Mouse (Mus musculus) mouse embryonic stem cell (cell line): ENCODE results near the gene Diras2.

Experiments
- in situ Hi-C, 2 experiments: fragments of 300-500 bp; cut with MboI; formaldehyde crosslinking; loops; 1 replicate in 1 of 2; 3 replicates in 1 of 2; pipeline ENCODE4 v1.14.3; 2019 to 2020; ENCODE audit warnings: low sequenced_read_pairs in 2 of 2, low pct_unique_long_range_greater_than_20kb in 1 of 2, mixed read lengths in 1 of 2; ENCODE audit not compliant: unreplicated experiment in 1 of 2

Gene Diras2

GRCm38 (mm10) chr13:52488821-52489220 is 42.3 kb downstream of the Diras2 start:
- in situ Hi-C loops = loop anchor here in 1 of 2 experiments (25.0 kb wide), 1 partner anchor 227 kb away; no protein-coding TSS in a partner anchor

GRCm38 (mm10) chr13:52484064-52484463 is 47.0 kb downstream of the Diras2 start:
- in situ Hi-C loops = loop anchor here in 1 of 2 experiments (25.0 kb wide), 1 partner anchor 222 kb away; no protein-coding TSS in a partner anchor

- in situ Hi-C loops = loop anchor here in 1 of 2 experiments (25.0 kb wide), 1 partner anchor 219 kb away; no protein-coding TSS in a partner anchor
Observed at GRCm38 (mm10) chr13:52481786-52482185, 49.3 kb downstream of the Diras2 start.

GRCm38 (mm10) chr13:52479146-52479545 is 51.9 kb downstream of the Diras2 start:
- in situ Hi-C loops = loop anchor here in 1 of 2 experiments (25.0 kb wide), 1 partner anchor 217 kb away; no protein-coding TSS in a partner anchor

GRCm38 (mm10) chr13:52476998-52477601 is 54.0 kb downstream of the Diras2 start:
- in situ Hi-C loops = loop anchor here in 1 of 2 experiments (25.0 kb wide), 1 partner anchor 215 kb away; no protein-coding TSS in a partner anchor

- in situ Hi-C loops = loop anchor here in 1 of 2 experiments (25.0 kb wide), 1 partner anchor 214 kb away; no protein-coding TSS in a partner anchor
Observed at GRCm38 (mm10) chr13:52476222-52476621, 54.9 kb downstream of the Diras2 start.

GRCm38 (mm10) chr13:52475264-52475663 is 55.8 kb downstream of the Diras2 start:
- in situ Hi-C loops = loop anchor here in 1 of 2 experiments (25.0 kb wide), 1 partner anchor 213 kb away; no protein-coding TSS in a partner anchor

GRCm38 (mm10) chr13:52474807-52475206 is 56.3 kb downstream of the Diras2 start:
- in situ Hi-C loops = loop anchor here in 1 of 2 experiments (25.0 kb wide), 2 partner anchors 213 to 638 kb away; partner anchors contain the start of gene Gadd45g

- in situ Hi-C loops = loop anchor here in 1 of 2 experiments (25.0 kb wide), 1 partner anchor 633 kb away; the partner anchor contains the start of gene Gadd45g
Observed at GRCm38 (mm10) chr13:52469795-52470690, 61.0 kb downstream of the Diras2 start.

GRCm38 (mm10) chr13:52465141-52465540 is 65.9 kb downstream of the Diras2 start:
- in situ Hi-C loops = loop anchor here in 1 of 2 experiments (25.0 kb wide), 1 partner anchor 628 kb away; the partner anchor contains the start of gene Gadd45g

GRCm38 (mm10) chr13:52459982-52460381 is 71.1 kb downstream of the Diras2 start:
- in situ Hi-C loops = loop anchor here in 1 of 2 experiments (25.0 kb wide), 1 partner anchor 623 kb away; the partner anchor contains the start of gene Gadd45g

- in situ Hi-C loops = loop anchor here in 1 of 2 experiments (25.0 kb wide), 1 partner anchor 621 kb away; the partner anchor contains the start of gene Gadd45g
Observed at GRCm38 (mm10) chr13:52457889-52458324, 73.2 kb downstream of the Diras2 start.

GRCm38 (mm10) chr13:52457177-52457888 is 73.7 kb downstream of the Diras2 start:
- in situ Hi-C loops = loop anchor here in 1 of 2 experiments (25.0 kb wide), 1 partner anchor 620 kb away; the partner anchor contains the start of gene Gadd45g

- in situ Hi-C loops = loop anchor here in 1 of 2 experiments (25.0 kb wide), 1 partner anchor 618 kb away; the partner anchor contains the start of gene Gadd45g
Observed at GRCm38 (mm10) chr13:52455329-52455728, 75.8 kb downstream of the Diras2 start.

GRCm38 (mm10) chr13:52454708-52455250 is 76.3 kb downstream of the Diras2 start:
- in situ Hi-C loops = loop anchor here in 1 of 2 experiments (25.0 kb wide), 1 partner anchor 617 kb away; the partner anchor contains the start of gene Gadd45g
